Mouse (Mus musculus): ENCODE measurements around the gene Tubb4b. TPM values are rescaled to one million over a fixed set of nuclear protein-coding genes. Genes with fewer than 3 reads are reported as not detected.
A peak's percentile ranks its signal among the peaks of the same experiment; 100 is the strongest.
"Not testable (repeated sequence)": the region's sequence is repeated elsewhere in the genome, so short reads cannot be mapped to it uniquely, and the experiment has no call there.

The Tubb4b gene
- total RNA-seq (2021) = 290 and 294 TPM in 2 replicates
- long read RNA-seq, experiment 1, transcript Tubb4b-201 (4 exons, 1,598 nt) = major isoform, 377 of 504 reads
- long read RNA-seq, experiment 1, partial matches to known transcripts = 28 of 504 reads
- long read RNA-seq, experiment 1, other reads (novel, unspliced or antisense) = 99 of 504 reads
- long read RNA-seq, experiment 2, transcript Tubb4b-201 (4 exons, 1,598 nt) = major isoform, 227 of 348 reads
- long read RNA-seq, experiment 2, partial matches to known transcripts = 13 of 348 reads
- long read RNA-seq, experiment 2, other reads (novel, unspliced or antisense) = 108 of 348 reads

DNA sequence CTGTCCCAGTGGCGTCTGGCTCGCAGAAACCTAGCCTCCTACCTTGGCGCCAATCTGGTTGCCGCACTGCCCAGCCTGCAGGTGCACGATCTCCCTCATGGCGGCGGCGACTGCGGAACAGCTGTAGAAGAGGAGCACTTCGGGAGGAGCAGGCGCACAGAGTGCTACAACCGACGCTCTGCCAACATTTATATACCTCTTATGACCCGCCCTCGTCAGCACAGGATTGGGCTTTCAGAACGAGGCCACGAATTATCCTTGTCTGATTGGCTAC lies at the start of gene Tubb4b:
Gene Tubb4b (minus strand): TSS at position 211 of the 274 bp plus-strand sequence.
- no peak for DNase-seq

DNA sequence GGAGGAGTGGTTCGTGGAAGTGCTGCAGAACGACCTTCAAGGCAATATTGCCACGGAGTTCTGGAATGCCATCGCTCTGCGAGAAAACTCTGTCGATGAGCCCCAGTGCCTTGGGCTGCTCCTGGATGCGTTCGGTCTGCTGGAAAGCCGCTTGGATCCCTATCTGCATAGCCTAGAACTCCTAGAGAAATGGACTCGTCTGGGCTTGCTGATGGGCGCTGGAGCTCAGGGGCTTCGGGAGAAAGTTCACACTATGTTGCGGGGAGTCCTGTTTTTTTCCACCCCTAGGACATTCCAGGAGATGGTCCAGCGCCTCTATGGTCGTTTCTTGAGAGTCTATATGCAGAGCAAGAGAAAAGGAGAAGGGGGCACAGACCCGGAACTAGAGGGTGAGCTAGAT lies 48.5 kb upstream of the Tubb4b start:
- no peak for DNase-seq

DNA sequence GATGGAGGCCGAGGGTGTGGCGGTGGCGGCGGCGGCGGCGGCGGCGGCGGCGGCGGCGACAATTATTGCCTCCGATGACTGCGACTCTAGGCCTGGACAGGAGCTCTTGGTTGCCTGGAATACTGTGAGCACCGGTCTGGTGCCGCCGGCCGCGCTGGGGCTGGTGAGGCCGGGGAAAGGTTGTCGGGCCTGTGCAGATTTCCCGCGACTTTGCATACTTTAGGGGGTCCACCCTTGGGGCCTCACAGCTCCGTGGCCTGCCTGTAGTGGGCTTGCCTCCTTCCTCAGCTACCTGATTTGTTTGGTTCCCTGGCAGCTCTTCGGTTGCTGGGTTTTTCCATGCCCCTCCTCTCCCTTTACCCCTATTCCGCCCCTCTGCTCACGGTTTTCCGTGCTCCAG lies 48.0 kb upstream of the Tubb4b start:
- DNase-seq = no peak

DNA sequence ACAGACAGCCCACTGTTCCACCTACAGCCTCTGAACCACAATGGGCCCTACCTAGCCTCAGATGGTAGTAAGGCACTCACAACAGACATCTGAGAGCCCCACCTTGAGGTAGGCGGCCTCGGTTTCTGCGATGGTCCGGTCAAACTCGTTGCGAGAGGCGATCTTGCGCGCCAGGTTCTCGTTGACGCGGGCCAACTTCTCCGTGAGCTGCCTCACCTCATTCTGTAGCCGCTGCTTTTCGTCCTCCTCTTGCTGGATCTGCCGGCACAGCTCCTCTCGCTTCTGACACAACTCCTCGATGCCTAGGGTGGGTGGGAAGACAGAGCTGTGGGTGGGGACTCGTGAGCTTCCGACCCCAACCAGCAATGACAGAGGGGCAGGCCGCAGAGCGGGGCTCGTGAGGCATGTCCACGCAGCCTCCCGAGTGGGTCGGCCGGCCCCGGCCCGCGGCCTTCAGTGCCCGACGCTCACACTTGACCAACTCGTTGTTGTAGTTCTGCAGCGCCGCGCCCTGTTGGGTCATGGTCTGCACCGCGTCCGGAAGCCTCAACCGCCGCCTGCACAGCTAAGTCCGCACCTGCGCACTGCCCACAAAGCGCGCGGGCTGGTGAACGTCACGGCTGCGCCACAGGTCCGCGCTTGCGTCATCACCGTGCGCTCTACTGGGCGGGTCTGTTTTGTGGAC lies 47.5 kb upstream of the Tubb4b start, which contains the start of the genes Ssna1 and Anapc2:
Gene Ssna1 (minus strand): TSS at position 612 of the 685 bp plus-strand sequence.
Gene Anapc2 (plus strand): TSS at position 652 of the 685 bp plus-strand sequence.
- DNase-seq = peak; percentile 99

DNA sequence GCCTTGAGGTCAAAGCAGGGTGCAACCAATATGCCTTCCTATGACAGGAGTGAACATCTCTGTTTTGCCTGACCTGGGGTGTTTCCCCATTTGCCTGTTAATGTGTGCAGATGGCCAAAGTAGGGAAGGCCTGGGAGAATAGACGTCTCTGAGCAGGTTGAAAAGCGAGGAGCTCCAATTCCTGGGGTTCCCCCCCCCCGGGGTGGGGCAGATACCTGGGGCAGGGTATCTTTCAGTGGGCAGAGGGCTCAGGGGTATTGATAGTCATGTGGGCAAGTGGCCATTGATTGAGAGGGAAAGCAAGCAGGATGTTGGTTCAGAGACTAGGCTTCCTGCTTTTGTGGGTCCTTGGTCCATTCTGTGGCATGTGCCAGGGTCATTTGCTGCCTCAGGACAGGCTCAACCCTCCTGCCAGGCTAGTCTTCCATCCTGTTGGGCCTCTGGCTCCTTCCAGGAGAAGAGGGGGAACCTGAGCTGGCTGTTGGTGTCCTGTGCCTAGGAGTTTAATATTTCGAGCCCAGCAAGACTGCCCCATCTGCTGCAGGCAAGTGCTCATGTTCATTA lies 43.3 kb upstream of the Tubb4b start:
- no peak for DNase-seq

DNA sequence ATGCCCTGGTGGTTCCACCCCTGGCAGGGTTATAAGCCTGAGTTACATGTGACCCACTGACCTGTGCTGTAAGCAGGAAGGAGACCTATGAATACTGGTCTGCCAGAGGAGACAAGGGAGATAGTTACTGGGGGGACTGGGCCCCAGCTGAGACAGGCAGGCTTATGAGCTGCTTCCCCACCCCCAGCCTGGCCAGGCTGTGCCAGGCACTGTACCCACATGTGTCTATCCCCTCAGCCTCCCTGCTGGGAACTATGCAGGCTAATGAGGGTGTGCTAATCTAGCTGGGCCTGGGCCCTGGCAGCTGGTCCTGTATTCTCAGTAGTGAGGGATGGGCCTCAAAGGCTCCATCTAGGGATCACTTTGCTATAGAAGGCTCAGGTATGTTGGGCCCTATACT lies 42.7 kb upstream of the Tubb4b start:
- DNase-seq = no peak

DNA sequence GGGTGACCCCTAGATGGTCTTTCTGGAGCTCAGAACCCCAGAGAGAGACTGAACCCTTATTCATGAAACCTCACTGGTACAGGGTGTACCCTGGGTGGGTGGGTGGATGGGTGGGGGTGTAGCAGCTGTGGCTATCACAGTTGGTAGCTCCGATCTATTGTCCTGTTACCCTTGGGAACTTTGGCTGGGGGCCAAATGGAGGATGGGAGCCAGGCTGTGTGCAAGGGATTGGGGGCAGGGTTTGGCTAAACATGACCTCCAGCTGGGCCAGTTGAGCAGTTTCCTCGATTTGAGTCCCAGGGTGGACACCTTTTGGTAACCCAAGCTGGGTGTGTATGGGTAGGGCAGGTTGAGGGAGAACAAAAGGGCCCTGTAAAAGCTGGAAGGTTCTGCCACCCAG lies 42.2 kb upstream of the Tubb4b start:
- DNase-seq = peak; percentile 67

DNA sequence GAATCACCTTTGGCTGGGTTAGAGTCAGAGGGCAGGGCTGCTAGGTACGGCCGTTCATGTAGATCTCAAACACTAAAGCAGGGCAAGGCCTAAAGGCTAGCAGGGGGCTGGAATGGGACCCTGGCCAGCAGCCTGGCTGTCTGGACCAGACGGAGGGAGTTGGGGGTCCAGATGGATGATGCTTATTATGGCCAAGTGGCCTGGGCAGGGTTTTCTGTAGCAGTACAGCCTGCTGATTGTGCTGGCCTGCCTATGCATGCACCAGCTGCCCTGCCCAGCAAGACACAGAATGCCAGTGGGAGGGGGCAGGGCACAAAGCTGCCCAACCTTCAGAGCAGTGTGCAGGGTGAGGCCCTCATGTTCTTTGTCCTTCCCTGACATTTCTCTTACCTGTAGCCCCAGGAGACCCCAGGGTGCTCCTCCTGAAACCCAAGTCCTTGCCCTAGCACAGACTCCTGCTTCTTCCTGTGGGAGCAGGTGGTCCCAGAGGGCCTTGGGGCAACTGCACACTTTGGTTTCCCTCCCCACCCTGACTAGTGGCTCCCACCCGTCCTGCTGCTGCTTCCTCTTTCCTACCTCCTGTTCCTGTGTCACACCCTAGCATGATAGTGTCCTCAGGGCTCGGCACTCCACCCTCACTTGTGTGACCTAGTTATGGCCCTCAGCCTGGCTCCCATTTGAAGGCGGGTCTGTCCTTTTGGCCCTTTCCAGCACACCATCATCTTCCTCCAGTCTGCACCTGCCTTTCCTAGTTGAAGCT lies 41.6 kb upstream of the Tubb4b start:
- no peak for DNase-seq

DNA sequence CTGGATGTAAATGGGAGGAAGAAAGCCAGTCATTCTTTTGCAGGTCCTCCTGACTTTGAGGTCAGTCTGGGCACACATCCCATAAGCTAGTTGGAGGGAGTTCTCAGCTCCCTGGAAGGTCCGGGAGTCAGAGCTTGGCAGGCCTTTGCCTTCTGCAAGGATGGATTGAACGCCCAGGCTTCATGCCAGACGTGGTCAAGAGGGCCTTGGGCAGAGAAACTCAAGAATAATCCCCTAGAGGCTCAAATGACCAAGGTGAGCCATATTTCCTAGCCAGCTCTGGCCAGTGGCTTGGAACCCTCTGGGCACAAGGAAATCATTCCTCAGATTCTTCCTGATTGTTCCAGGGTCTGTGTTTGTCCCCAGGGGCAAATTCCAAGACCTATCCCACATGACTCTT lies 40.3 kb upstream of the Tubb4b start:
- peak; percentile 73 for DNase-seq

DNA sequence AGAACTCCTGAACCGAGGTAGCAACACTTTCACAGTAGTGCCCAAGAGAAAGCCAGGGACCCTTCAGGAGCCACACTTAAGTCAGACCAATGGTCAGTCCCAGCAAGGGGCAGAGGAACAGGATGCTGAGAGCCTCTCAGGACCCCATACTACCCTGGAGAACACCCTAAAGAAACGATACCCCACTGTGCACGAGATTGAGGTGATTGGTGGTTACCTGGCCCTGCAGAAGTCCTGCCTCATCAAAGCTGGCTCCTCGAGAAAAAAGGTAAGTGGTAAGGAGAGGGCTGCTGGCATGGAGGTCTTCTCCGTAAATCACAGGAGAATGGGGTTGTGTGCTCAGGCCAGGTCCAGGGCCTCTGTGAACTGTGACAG lies 39.8 kb upstream of the Tubb4b start:
- no peak for DNase-seq

DNA sequence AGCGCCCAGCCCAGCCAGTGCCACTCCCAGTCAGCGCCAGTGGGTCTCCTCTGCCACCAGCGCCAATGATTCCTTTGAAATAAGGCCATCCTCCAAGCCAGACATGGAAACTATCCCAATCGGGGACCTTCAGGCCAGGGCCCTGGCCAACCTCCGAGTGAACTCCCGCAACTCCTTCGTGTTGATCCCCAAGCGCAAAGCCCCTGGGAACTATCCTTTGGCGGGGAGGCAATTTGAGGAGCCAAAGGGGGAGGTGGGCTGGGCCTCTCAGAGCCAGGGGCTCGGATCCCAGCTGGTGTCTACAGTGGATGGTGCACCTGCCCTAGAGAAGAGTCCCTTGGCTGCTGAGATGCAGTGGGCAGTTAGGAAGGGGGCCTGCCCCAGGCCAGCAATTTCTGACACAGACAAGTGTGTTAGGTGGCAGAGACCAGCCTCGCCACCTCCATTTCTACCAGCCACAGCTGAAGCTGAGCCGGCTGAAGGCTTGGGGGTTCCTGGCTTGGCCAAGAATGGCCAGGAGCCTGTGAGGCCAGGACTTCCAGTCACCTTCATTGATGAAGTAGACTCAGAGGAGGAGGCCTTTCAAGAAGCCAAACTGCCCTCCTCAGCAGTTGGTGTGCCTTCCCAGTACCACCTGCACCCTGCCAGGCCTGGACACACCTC lies 39.3 kb upstream of the Tubb4b start:
- no peak for DNase-seq

DNA sequence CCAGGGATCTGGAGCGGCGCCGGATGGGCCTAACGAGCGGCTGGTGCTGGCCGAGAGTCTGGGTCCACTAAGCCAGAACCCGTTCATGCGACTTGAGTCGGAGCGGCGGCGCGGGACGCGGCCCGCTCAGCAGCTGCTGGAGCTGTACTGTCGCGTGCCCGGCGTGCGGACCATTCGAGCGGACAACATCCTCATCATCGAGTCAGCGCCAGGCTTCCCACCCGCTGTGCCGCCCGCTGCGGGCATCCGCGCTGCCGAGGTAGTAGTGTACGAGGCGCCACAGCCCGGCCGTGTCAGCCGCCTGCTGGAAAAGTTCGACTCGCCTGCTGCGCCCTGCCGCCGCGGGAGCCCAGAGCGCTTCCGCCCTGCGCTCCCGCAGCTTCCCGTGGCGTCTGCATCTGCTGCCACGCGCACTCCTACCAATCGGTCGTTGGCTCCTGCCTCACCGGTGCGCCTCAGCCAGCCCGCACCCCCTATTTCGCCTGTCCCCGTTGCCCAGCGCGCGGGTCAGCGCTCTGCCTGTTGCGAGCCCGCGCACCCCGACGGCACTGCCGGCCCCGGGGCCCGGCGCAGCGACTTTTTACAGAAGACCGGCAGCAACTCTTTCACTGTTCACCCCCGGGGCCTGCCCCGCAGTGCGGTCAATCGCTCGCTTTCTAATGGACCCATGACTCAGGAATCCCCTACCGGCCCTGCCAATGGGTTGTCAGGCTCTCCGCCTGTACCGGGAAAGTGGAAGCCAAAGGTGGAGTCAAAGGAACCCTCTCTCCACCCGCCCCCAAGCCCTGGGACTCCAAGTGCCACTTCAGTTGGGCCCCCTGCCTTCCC lies 38.5 kb upstream of the Tubb4b start:
- DNase-seq = peak; percentile 58

DNA sequence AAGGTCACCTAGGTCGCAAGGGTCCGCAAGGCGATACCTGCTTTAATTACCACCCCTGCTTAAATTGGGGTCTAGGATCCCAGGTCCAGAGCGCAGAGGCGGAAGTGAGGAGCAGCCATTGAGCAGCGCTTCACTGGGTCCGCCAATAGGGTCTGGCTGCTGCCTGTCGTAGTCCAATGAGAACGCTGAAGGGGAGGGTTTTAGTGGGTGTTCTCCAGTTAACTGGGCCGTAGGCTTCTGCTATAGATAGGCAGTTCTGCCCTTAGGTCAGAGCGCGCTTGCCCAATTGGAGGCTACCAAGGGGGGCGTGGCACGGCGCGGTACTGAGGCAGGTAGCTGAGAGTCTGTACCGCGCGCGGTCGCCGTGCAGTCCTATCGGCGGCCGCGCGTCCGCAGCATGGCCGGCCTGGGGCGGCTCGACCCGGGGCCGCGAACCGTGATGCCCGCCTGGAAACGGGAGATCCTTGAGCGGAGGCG lies 37.8 kb upstream of the Tubb4b start, which contains the start of gene Tprn:
Gene Tprn (plus strand): TSS at position 328 of the 477 bp plus-strand sequence.
- DNase-seq = peak; percentile 96

DNA sequence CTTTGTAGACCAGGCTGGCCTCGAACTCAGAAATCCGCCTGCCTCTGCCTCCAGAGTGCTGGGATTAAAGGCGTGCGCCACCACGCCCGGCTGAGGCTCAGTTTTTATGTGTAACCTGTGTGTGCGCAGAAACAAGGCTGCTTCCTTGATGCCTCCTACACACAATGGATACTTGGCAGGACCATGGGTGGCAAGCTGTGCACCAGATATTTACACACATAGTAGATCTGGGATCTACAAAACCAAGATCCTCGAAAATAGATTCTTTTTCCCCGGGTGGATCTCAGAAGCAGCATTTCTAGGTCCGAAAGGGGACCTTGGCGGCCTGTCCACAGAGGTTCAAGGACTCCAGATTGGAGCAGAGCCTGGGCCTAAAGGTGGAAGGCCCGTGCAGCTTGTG lies 37.4 kb upstream of the Tubb4b start:
- DNase-seq = no peak

DNA sequence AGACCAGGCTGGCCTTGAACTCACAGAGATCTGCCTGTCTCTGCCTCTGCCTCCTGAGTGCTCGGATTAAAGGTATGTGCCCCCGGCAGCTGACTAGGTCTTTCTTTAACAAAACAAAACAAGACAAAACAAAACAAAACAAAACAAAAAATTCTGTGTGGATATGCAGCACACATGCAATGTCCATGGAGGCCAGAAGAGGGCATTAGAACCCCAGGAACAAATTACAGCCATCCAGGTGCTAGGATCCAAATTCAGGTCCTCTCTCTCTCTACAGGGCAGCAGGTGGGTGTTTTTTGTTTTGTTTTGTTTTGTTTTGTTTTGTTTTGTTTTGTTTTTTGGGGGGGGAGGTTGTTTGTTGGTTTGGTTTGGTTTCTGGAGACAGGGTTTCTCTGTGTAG lies 34.4 kb upstream of the Tubb4b start:
- no peak for DNase-seq

DNA sequence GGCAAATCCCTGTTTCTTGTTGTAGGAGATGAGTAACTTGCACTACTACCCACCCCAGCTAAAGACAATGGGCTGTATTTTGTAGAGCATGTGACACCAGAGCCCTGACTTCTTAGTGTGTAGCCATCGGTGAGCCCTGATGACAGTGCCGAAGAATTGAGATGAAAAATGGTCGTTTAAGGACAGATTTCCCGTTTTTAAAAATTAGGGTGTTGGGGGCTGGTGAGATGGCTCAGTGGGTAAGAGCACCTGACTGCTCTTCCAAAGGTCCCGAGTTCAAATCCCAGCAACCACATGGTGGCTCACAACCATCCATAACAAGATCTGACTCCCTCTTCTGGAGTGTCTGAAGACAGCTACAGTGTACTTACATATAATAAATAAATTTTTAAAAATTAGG lies 32.7 kb upstream of the Tubb4b start:
- DNase-seq = not testable (repeated sequence)

DNA sequence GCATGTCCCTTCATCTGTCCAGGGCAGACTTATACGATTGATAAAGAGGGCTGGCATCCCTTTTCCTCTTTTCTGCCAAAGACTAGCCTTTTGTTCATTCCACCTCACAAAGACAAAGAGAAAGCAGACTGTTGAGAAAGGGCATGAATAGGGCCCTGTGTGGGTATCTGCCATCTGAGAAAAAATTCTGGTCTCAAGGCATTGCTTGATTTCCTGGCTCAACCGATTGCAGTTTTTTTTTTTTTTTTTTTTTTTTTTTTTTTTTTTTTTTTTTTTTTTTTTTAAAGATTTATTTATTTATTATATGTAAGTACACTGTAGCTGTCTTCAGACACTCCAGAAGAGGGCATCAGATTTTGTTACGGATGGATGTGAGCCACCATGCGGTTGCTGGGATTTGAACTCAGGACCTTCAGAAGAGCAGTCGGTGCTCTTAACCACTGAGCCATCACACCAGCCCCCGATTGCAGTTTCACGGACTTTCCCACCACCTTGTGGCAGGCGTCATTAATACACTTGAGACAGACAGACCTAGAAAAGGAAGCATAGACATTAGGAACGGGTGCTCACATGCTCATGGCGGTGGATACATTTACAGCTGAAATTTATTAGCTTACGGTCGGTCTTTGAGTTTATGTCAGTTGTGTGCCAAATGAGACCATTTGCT lies 32.1 kb upstream of the Tubb4b start:
- DNase-seq = peak; percentile 73

DNA sequence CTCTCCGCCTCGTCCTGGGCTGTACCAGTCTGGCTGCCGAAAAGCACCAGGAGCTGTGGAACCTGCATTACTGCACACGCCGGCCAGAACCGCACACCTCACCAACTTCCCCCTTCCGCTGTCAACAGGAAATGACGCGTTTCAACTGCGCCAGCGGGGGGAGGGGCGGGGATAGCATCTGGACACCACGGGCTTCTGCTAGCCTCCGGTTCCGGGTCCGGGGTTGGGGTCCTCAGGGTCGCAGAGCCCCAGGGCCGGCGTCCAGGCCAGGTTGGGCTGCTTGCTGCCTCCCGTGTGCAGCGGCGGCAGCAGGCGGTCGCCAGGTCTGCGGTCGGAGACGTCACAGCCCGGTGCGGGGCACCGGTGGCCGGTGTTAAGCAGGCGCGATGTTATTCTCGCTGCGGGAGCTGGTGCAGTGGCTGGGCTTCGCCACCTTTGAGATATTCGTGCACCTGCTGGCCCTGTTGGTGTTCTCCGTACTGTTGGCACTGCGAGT lies 30.8 kb upstream of the Tubb4b start, which contains the start of gene Tmem203:
Gene Tmem203 (plus strand): TSS at position 156 of the 496 bp plus-strand sequence.
- DNase-seq = peak; percentile 94

DNA sequence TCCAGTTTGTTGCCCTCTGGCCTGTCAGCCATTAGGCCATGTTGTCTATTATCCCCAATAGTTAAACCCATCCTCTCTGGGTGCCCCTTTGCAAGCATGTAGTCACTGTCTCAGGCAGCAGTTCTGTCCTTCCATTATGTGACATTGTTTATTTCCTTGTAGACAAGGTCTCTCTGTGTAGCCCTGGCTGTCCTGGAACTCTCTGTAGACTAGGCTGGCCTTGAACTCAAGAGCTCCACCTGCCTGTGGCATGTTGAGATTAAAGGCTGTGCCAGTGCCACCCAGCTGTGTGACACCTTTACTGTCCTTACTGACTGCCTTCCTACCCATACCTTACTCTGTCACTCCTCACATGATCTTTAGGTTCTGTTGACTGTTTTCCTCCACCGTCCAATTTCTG lies 27.8 kb upstream of the Tubb4b start:
- DNase-seq = peak; percentile 32

Measured in adrenal gland, postnatal 14 days (tissue).